Mouse (Mus musculus) G1E (cell line): Measurements from ENCODE around the gene Spen. TPM values are rescaled to one million over a fixed set of nuclear protein-coding genes. Genes with fewer than 3 reads are reported as not detected.

Source experiments
- ATAC-seq: 2 replicates; pipeline ENCODE4 v1.8.0; 2016; ENCODE audit warnings: mild to moderate bottlenecking; ENCODE audit not compliant: insufficient number of reproducible peaks, poor library complexity, low FRiP score, severe bottlenecking; ENCODE audit errors: extremely low read depth
- DNase-seq: peaks from one replicate; pipeline ENCODE4 v3.0.0; 2012; ENCODE audit warnings: low spot score
- H3K27me3 ChIP-seq: 2 replicates; pipeline ENCODE4 v1.6.1; 2012; ENCODE audit warnings: mild to moderate bottlenecking, low read length, inconsistent platforms; ENCODE audit not compliant: insufficient read depth
- H3K36me3 ChIP-seq: replicated peaks from 2 replicates; pipeline ENCODE3; 2012; ENCODE audit warnings: mild to moderate bottlenecking, inconsistent platforms
- H3K4me1 ChIP-seq: 2 replicates; pipeline ENCODE4 v1.6.1; 2012; ENCODE audit warnings: low read depth, low read length, inconsistent platforms, mixed read lengths; ENCODE audit not compliant: insufficient read depth
- H3K4me3 ChIP-seq: 2 replicates; pipeline ENCODE4 v1.5.1; 2012; ENCODE audit warnings: low read depth, mild to moderate bottlenecking, inconsistent platforms, low read length, moderate library complexity, mixed read lengths
- H3K9me3 ChIP-seq: replicated peaks from 2 replicates; pipeline ENCODE4 v1.6.1; 2012; ENCODE audit warnings: inconsistent platforms
- CTCF ChIP-seq: IDR thresholded peaks from 2 replicates; pipeline ENCODE4 v1.5.1; 2012; ENCODE audit warnings: low read depth, low read length, inconsistent platforms, mixed read lengths
- GATA1 ChIP-seq: IDR thresholded peaks from 2 replicates; pipeline ENCODE4 v1.6.1; 2012; ENCODE audit warnings: borderline replicate concordance, low read length, inconsistent platforms, mixed read lengths
- GATA2 ChIP-seq: IDR thresholded peaks from 2 replicates; pipeline ENCODE4 v1.6.1; 2012; ENCODE audit warnings: low read depth, low read length, inconsistent platforms, borderline replicate concordance
- POLR2AphosphoS5 ChIP-seq: IDR thresholded peaks from 2 replicates; pipeline ENCODE4 v1.6.1; 2012; ENCODE audit warnings: low read depth, low read length, inconsistent platforms; ENCODE audit not compliant: insufficient replicate concordance
- TAL1 ChIP-seq: conservative IDR thresholded peaks from 2 replicates; pipeline ENCODE4 v1.6.1; 2012; ENCODE audit warnings: low read depth, low read length, inconsistent platforms, mixed read lengths
- polyA plus RNA-seq: library from polyadenylated mRNA; stranded (reverse); fragments of >175 nt; gene quantifications from 2 replicates; pipeline ENCODE4 v1.2.3, GENCODE M21; 2012
- total RNA-seq, 2 experiments: library from RNA; stranded (forward) in 1 of 2; stranded (reverse) in 1 of 2; fragments of 200-1000 nt in 1 of 2; fragments of >200 nt in 1 of 2; fragmentation: Nextera tagmentation in 1 of 2; gene quantifications; 2 replicates each; pipeline ENCODE4 v1.2.3; 2014 to 2017

The Spen gene
- total and polyA plus RNA-seq, 3 experiments, result 21.4 to 149 (median 100) TPM

DNA sequence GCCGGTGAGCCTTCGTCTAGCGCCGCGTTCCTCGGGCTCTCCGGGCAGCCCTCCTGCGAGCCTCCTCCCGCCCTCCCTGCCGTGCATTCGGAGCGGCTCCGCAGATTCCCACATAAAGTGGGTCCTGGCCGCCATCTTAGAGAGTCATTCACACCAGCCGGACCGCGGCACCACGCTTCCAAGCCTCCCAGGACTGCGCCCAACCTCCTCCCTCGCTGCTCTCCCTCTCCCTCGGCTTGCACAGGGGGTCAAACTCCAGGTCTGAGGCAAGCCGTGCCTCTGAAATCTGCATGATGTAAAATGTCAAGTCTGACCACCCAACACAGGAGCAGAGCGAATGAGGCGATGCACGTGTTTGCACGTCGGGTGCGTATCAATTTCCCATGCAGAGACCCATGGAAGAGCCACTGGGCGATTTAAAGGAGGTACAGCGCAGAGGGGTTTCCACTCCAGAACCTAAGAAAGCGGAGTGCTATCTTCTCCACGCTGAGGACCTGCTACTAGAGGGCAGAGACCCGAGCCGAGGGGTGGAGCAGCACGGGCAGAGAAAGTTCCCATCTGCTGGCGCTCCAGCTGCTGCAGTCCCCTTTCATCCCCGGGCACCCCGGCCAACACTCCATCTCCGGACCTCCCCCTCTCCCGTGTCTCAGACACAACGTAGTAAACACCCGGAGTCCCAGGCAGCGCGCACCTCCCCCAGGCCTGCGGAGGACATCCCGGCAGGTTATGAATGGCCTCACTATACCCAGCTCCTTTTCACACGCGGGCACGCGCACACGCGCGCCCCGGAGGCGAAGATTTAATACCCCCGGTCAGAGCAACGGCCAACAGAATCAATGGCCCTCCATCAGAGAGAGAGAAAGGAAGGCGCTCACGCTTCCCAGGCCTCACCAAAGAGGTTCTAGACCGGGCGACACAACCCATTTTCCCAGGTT lies 1.8 kb downstream of the Spen start:
- no peaks in the 10 kb centered on the region for H3K27me3 ChIP-seq
- TF ChIP-seq TAL1, result no peak
- no peak for TF ChIP-seq POLR2AphosphoS5
- TF ChIP-seq GATA1, result no peak
- no peak for TF ChIP-seq CTCF
- TF ChIP-seq GATA2, result no peak
- H3K36me3 ChIP-seq, result peaks cover 13% of the 10 kb centered on the region
- H3K4me1 ChIP-seq, result peaks cover 67% of the 10 kb centered on the region
- ATAC-seq (peak; percentile 50), DNase-seq (peak; percentile 61)
- no peaks in the 10 kb centered on the region for H3K9me3 ChIP-seq
- peak overlapping the region; percentile 89 for H3K4me3 ChIP-seq

- H3K4me1 ChIP-seq, result peaks cover 63% of the 10 kb centered on the region
- no peak for TF ChIP-seq POLR2AphosphoS5
- TF ChIP-seq CTCF, result no peak
- no peak for TF ChIP-seq GATA2
- TF ChIP-seq TAL1, result no peak; the same call in 1 of the 2 replicates
- TF ChIP-seq GATA1, result no peak
- DNase-seq, result peak; percentile 80
Observed at GRCm38 (mm10) chr4:141534947-141535680, 3.3 kb downstream of the Spen start.

DNA sequence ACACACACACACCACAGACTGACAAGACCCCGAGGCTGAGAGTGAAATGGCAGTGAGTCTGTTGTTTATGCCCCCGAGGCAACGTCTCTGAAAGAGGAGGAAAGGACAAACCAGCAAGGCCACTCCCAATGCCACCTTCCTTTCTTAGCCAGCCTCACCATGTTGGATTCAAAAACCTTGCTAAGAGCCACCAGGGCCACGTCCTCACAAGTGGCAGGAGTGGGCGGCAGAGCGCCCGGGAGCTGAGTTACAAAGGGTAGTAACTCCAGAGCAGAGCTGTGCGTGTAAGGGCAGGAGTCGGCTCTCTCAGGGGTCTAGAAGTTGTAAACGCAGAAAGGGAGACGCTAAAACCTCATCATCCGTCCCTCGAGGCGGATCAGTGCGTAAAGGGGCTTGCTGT lies 7.4 kb downstream of the Spen start:
- H3K4me3 ChIP-seq, result no peak overlapping the region
- peaks cover 67% of the 10 kb centered on the region for H3K4me1 ChIP-seq
- H3K9me3 ChIP-seq, result no peaks in the 10 kb centered on the region
- no peaks in the 10 kb centered on the region for H3K27me3 ChIP-seq
- no peak for ATAC-seq
- H3K36me3 ChIP-seq, result peaks cover 50% of the 10 kb centered on the region
- TF ChIP-seq POLR2AphosphoS5, result no peak
- TF ChIP-seq GATA2, result no peak
- TF ChIP-seq CTCF, result no peak
- no peak for TF ChIP-seq GATA1
- TF ChIP-seq TAL1, result no peak
- no peak for DNase-seq

More at GRCm38 (mm10) chr4:141534947-141535680, 3.3 kb downstream of the Spen start:
- no peaks in the 10 kb centered on the region for H3K9me3 ChIP-seq
- no peaks in the 10 kb centered on the region for H3K27me3 ChIP-seq
- H3K36me3 ChIP-seq, result peaks cover 24% of the 10 kb centered on the region
- peak; percentile 64 for ATAC-seq
- H3K4me3 ChIP-seq, result peak overlapping the region; percentile 89; the same call in 1 of the 2 replicates

DNA sequence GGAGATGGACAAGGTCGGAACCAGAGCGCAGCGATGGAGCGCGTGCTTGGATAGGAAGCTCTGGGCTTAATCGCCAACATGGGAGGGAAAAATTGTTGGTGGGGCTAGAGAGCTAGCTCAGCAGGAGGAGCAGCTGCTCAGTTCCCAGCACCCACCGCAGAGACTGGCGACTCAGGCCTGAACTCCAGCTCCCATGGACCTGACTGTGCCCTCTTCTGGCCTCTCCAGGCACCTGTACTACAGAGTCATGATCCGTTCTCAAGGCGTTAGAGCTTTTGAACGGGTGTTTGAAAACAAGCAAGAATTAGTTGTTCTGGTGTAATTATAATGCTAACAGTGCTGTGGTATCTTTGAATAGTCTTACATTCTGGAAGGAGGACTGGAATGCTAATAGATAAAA lies 9.5 kb downstream of the Spen start:
- no peaks in the 10 kb centered on the region for H3K9me3 ChIP-seq
- TF ChIP-seq CTCF (no peak), GATA1 (no peak), GATA2 (no peak), POLR2AphosphoS5 (no peak), TAL1 (no peak)
- no peak overlapping the region for H3K4me3 ChIP-seq
- no peak for DNase-seq
- ATAC-seq, result no peak
- peaks cover 62% of the 10 kb centered on the region for H3K36me3 ChIP-seq
- no peaks in the 10 kb centered on the region for H3K27me3 ChIP-seq
- peaks cover 64% of the 10 kb centered on the region for H3K4me1 ChIP-seq

DNA sequence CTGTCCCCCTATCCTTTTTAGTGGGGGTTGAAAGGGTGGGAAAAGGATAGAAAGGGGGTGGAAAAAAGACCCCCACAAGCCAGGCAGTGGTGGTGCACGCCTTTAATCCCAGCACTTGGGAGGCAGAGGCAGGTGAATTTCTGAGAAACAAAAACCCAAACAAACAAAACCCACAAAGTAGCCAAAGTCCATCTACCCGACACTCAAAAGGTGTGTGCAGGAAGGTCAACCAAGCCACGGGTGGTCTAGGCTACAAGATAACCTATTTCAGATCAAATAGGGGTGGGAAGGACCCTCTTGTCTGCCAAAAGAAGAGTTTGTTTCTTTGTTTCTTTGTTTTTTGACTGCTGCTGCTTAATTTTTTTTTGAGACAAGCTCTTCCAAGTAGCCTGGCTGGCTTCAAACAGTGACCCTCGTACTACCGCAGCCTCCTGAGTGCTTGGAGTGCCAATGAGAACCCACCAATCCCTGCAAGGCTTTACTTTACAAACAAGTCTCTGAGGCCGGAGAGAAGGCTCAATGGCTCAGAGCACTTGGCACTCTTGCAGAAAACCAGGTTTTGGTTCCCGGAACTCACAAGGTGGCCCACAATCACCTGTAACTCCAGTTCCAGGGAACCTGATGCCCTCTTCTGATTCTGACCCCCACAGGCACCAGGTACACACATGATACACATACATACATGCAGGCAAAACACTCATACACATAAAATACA lies 11.3 kb downstream of the Spen start:
- TF ChIP-seq CTCF, result no peak
- no peak for TF ChIP-seq GATA1
- TF ChIP-seq TAL1, result no peak
- TF ChIP-seq GATA2, result no peak
- TF ChIP-seq POLR2AphosphoS5, result no peak
- Histone ChIP-seq H3K4me3 (no peak overlapping the region), H3K9me3 (no peaks in the 10 kb centered on the region), H3K4me1 (peaks cover 54% of the 10 kb centered on the region), H3K36me3 (peaks cover 68% of the 10 kb centered on the region), H3K27me3 (no peaks in the 10 kb centered on the region)
- DNase-seq, result no peak
- no peak for ATAC-seq
